Mouse (Mus musculus): Measurements from ENCODE around the gene Ubap2.

Ubap2 gene

DNA sequence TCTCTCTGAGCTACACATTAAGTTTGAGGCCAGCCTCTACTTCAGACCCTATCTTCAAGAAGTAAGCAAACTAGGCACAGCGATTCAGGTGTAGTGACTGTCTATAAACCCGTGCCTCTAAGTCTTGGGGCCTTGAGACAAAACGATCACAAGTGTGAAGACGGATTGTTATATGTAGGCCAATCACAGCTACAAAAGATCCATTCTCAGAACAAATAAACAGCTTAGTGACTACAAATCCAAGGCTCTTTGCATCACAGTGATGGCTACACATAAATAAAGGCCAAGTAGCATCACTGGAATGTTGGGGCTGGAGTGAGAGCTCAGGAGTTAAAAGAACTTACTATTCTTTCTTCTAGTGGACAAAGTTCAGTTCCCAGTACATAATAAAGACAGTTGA lies 15.9 kb downstream of the Ubap2 start:
- DNase-seq: no peak

GRCm38 (mm10) chr4:41257752-41258151 lies 17.2 kb downstream of the Ubap2 start:
- no peak for DNase-seq

DNA sequence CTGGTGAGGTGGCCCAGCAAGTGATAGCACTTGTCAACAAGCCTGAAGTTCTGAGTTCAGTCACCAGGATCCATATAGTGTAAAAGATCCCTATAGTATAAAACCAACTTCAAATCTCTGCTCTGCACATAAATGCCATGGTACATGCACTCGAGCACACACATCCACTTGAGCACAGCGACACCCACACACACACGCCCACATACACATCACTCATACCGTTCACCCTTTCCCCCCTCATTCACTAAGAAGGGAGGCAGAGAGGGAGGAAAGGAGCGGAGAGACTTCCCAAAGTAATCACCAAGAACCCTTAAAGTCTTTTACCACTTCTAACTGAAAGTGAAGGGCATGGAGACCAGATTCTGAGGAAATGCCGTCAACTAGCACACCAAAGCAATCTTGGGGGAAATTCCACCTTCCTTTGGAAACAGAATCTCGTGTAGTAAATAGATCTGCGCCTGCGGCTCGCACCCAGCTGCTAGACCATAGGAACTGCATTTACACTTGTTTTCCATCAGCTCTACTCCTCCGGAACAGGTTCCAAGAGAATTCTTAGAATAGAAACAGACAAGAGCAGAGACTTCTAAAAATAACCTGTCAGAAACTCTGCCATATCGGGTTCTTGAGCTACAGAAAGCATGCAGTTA lies 19.3 kb downstream of the Ubap2 start:
- peak; percentile 18 for DNase-seq

GRCm38 (mm10) chr4:41253756-41254155 lies 21.2 kb downstream of the Ubap2 start:
- DNase-seq: no peak

- DNase-seq: no peak
Measured at GRCm38 (mm10) chr4:41245408-41245807, 29.5 kb downstream of the Ubap2 start.

DNA sequence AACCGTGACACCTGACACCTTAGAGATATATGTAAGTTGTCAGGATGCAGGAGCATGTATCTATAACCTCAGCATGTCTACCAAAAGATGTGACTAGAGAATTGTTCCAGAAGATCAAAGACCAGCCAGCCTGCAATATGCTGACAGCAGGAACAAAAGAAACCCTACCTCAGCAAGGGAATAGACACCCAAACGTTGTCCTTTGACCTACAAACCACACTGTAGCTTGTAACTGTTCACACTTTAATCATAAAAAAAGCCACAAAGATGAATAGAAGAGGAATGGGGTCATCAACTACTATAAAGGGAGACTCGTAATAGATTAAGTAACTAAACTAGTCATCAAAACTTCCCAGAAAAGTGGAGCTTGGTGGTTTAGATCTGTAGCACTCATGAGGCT lies 34.0 kb downstream of the Ubap2 start:
- DNase-seq: no peak

- DNase-seq: no peak
Measured at GRCm38 (mm10) chr4:41235621-41236020, 39.3 kb downstream of the Ubap2 start.

GRCm38 (mm10) chr4:41226351-41226750 lies 48.6 kb downstream of the Ubap2 start:
- peak; percentile 26 for DNase-seq

- no peak for DNase-seq
Measured at GRCm38 (mm10) chr4:41225412-41225811, 49.5 kb downstream of the Ubap2 start.

DNA sequence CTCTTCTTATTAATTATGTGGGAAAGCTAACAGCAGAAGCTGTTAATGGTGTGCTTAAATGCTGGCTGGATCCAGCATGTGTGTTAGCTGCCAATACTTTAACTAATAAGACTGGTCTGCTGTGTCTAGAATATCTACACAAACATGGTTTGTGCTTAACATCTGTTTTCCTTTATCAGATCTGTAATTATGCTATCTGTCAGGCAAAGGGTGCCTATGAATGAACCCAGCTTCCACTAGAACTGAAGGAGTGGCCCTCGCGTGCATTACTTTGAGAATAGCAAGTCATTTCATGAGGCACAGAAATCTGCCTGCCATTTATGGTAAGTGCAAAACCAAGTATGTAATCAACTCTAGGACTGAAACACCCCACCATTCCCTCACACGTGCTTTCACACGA lies 66.9 kb downstream of the Ubap2 start:
- no peak for DNase-seq

GRCm38 (mm10) chr4:41205751-41206150 lies 69.2 kb downstream of the Ubap2 start:
- no peak for DNase-seq

- DNase-seq: no peak
Measured at GRCm38 (mm10) chr4:41202135-41202534, 72.8 kb downstream of the Ubap2 start.

DNA sequence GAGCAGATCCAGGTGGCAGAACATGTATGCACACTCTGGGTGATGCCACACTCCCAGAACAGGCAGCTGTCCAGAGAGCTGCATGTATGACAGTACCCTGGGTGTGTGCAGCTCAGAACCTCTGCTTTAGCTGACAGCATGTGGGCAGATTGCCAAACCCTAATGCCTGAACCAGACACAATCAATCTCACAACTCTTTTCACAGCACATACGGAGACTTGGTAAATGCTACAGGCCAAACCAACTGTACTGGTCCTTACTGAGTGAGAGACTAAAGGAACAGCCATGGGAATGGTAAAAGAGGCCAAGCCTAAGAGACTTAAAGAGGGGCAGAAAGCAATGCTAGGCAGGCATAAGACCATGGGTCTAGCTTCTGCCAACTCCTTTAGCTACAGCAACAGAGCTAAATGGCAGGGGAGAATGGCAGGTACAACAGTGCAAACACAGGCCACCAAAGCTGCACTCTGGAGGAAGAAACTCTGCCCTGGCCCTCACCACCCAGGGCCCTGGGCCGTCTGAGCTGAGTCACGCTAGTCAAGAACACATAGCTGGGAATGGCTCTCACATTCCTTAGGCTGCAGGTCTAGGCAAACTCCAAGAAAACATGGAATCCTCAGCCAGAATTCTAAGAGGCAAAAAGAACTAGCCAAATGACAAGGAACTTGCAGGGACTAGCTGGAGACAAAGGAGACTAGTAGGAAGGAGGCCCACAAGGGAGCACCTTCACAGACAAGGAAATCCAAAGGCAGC lies 77.9 kb downstream of the Ubap2 start:
- DNase-seq: no peak

DNA sequence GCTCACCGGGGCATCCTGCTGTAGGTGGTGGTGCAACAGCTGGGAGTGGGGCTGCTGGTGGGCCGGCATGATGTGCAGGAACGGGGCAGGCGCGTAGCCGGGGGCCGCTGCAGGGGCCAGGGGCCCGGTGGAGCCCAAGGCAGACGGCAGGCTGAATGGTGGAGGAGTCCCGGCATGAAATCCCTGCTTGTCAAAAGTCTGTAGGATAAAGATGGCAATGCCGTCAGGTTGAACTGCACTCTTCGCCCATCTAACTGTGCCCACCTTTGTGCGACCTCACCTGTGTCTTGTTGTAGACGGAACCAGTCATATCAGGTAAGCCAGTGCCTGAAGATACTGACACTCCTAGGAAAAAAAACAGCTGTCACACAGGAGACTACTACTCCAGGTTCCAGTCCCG lies 79.6 kb downstream of the Ubap2 start:
- DNase-seq: no peak

- no peak for DNase-seq
Measured at GRCm38 (mm10) chr4:41192544-41193512, 82.1 kb downstream of the Ubap2 start.

- peak; percentile 45 for DNase-seq
Measured at GRCm38 (mm10) chr4:41189809-41190208, 85.1 kb downstream of the Ubap2 start.

GRCm38 (mm10) chr4:41179825-41180725 lies 94.9 kb downstream of the Ubap2 start:
- DNase-seq: no peak

DNA sequence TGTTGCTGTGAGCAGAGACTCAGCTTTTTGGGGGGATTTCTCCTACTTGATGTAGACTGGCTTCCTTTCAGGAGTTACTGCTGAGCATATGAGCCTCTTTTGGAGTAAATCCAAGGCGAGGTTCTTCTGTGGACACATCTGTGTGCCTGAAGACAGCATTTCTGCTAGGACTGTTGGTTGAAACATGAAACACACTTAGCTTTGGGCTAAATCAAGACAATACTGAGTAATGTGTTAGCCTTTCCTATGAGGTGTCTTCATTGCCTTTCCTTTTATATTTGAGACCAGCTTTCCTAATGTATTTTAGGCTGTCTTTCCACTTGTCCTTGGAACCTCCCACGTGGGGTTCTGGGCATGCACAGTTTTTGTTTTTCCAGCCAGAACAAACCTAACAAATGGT lies 100.3 kb downstream of the Ubap2 start:
- no peak for DNase-seq

DNA sequence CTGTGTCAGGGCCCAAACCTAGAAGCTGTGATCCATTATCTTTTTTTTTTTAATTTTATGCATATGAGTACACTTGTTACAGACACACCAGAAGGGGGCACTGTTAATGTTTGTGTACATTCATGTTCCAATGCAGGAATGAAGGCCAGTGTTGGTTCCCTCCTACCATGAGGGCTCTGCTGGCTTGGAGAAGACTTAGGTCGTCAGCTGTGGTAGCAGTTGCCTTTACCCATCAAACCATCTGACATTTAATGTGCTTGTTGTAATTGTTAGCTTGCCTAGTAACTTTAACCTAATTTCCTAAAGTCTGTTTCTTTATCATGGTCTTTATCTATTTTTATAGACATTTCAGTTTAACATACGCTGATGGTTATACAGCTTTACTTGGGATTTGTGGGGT lies 104.0 kb downstream of the Ubap2 start:
- no peak for DNase-seq

- DNase-seq: peak; percentile 71
Measured at GRCm38 (mm10) chr4:41165693-41166475, 109.1 kb downstream of the Ubap2 start.

- DNase-seq: no peak
Measured at GRCm38 (mm10) chr4:41164974-41165373, 110.0 kb downstream of the Ubap2 start.

DNA sequence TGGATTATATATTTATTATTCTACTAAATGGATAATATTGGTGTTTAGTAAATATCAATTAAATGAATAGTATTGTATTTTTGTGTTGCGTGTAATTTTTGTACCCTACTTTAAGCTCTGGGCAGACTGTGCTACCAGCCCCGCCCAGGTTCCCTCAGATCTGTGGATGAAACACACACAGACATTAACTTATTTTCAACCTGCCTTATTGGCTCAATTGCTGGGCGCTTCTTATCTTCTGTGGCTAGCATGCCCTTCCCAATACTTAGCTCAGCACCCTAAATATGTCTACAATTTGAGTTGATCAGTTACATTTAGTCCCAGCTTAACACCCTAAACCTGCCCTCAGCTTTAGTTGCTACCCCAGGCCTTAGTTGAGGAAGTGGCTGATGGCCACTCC lies 113.7 kb downstream of the Ubap2 start:
- no peak for DNase-seq

All from right cerebral cortex, postnatal 25 days (tissue).